Mouse (Mus musculus) cerebellum, postnatal 25 days (tissue): ENCODE results near the gene 9130204L05Rik.

Source experiments
- DNase-seq, 2 experiments: peaks; one replicate each; pipeline ENCODE4 v3.0.0; 2021; ENCODE audit warnings: mixed read lengths in 2 of 2

The 9130204L05Rik gene

GRCm38 (mm10) chr3:91090703-91091102 lies at the start of gene 9130204L05Rik:
Gene 9130204L05Rik, minus strand, starts transcription at chr3:91090803.
- DNase-seq: no peak

GRCm38 (mm10) chr3:91108696-91109095 lies 18.1 kb upstream of the 9130204L05Rik start:
- DNase-seq: no peak

GRCm38 (mm10) chr3:91059211-91059610 lies 31.4 kb downstream of the 9130204L05Rik start:
- DNase-seq: no peak

GRCm38 (mm10) chr3:91052654-91053053 lies 37.9 kb downstream of the 9130204L05Rik start:
- no peak for DNase-seq
